Mouse (Mus musculus) liver, postnatal 0 days (tissue): ENCODE measurements around the gene Sdccag8.

ENCODE experiments used
- CTCF ChIP-seq: sonication (generic); IDR thresholded peaks from 2 replicates; pipeline ENCODE4 v1.5.1; 2016; ENCODE audit warnings: antibody characterized with exemption, low read depth
- EP300 ChIP-seq: IDR thresholded peaks from 2 replicates; pipeline ENCODE4 v1.6.1; 2016; ENCODE audit warnings: antibody characterized with exemption, low read depth, mild to moderate bottlenecking

DNA sequence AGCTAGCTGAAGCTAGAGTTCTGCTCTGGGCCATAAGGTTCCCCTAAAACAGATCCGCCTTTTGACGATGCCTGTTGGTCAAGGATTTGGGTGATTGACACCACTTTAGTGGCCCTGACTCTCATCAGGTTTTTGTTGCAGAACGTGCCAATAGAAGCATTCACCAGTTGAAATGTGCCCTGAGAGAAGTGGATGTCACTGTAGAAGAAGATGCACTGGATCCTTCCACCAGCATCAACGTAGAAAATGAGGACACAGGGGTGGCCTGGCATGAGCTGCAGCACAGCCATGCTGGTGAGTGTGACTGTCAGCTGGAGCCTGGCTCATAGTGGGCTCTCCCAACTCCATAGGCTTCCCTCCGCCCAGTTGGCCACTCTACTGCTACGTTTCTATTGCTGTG is 10.2 kb downstream of the Sdccag8 start:
- TF ChIP-seq CTCF (no peak), EP300 (no peak)
